Mouse (Mus musculus): Measurements from ENCODE around the gene Tpm1.
A peak's percentile ranks its signal among the peaks of the same experiment; 100 is the strongest.

Gene Tpm1

DNA sequence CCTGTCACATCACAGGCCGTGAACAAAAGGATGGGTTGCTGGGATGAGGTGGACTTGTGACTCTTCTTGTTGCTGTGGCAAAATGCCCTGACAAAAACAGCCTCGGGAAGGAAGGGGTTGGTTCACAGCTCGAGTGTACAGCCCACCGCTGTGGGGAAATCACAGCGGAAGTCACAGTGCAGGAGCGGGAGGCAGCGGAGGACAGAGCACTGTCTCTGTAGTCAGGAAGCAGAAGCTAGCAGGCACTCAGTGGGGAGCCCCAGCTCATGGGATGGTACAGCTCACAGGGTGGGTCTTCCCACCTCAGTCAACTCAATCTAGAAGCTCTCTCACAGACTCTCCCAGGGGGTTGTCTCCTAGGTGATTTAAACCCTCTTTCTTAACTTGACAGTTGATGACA, 63.8 kb downstream of the Tpm1 start:
- no peak for DNase-seq (ENCODE audit: low spot score)

- DNase-seq (ENCODE audit: low spot score): no peak
Observed at GRCm38 (mm10) chr9:66982085-66982484, 67.1 kb downstream of the Tpm1 start.

GRCm38 (mm10) chr9:66980458-66980857, 68.7 kb downstream of the Tpm1 start:
- peak; percentile 81 for DNase-seq (ENCODE audit: low spot score)

GRCm38 (mm10) chr9:66978468-66978867, 70.7 kb downstream of the Tpm1 start:
- DNase-seq (ENCODE audit: low spot score): no peak

DNA sequence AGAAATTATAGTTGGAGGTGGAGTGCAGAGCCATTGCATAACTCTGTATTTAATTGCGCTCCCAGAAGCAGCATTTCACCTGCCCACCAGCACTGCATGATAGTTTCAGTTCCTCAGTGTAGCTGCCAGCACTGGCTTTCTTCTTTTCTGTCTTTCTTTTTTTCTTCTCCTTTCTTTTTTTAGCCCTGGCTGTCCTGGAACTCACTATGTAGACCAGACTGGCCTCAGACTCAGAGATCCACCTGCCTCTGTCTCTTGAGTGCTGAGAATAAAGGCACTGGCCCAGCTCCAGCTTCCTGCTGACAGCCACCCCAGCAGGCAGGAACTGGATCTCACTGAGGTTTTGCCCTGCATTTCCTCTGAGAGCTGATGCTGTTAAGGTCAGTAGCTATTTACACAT, 71.2 kb downstream of the Tpm1 start:
- no peak for DNase-seq (ENCODE audit: low spot score)

DNA sequence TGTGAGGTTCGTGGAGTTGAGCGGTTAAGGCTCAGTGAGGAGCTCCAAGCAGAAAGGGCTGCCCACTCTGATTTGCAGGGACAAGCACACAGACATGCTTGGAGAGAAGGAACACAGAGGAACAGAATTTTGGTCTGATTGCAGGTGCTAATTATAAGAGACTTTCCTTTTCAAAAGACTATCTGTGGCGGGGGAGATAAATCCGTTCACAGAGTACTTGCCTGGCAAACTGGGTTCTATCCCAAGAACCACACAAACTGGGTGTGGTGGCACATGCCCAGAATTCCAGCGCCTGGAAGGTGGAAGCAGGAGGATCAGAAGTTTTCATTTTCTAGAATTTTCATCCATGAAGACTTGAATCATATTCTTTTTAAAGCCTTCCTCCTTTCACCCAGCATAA, 72.1 kb downstream of the Tpm1 start:
- no peak for DNase-seq (ENCODE audit: low spot score)

DNA sequence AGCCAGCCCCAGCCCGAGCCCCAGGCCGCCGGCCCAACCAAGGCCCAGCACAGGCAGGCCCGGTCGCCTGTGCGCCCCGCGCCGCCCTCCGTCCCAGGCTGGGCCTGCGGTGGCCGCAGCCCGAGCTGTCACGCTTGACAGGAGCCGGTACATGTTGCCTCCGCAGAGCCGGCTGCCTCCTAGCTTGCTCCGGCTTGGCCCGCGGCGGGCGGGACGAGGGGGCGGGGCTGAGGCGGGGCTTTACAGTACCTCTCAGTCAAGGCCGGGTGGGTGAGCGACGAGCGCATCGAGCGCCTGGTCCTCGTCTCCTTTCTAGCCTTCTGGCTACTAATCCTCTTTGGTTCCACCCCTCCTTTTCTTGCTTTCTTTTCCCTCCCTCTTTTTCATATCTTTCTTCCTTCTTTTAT, 74.0 kb downstream of the Tpm1 start, which contains the start of gene Lactb:
Gene Lactb, minus strand, starts transcription at position 246 of the 407 bp plus-strand sequence.
- peak; percentile 94 for DNase-seq (ENCODE audit: low spot score)

DNA sequence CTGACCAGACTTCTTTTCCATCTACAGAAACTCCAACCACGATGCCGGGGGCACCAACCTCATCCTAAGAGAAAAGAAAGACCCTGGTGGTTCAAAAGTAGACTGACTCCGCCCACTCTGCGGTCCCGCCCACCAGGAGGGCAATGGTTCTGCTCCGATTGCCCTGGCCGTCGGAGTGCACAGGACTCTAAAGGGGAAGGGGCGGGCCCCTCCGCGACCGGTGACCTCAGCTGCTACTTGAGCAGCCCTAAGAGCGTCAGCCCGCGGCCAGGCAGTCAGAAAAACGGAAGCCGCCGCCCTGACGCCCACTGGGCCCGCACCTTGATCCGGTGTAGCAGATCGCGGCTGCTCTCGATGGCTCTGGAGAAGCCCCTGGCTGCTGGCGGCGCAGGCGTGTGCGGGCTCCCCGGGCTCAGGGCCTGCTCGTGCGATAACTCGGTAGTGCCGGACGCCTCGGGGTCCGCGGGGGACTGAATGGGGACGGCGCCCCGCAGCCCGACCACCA, 74.4 kb downstream of the Tpm1 start:
- DNase-seq (ENCODE audit: low spot score): peak; percentile 95

Data from embryo, embryonic 10 days (tissue).